Mouse (Mus musculus): ENCODE measurements around the gene Tln2.

The Tln2 gene

GRCm38 (mm10) chr9:67559603-67560002, at the start of gene Tln2:
Gene Tln2 (minus strand): TSS chr9:67559703.
- no peak for DNase-seq (ENCODE audit: low read depth)

GRCm38 (mm10) chr9:67609226-67609625, 49.7 kb upstream of the Tln2 start:
- DNase-seq (ENCODE audit: low read depth), result no peak

- DNase-seq (ENCODE audit: low read depth), result no peak
Observed at GRCm38 (mm10) chr9:67607786-67608366, 48.4 kb upstream of the Tln2 start.

GRCm38 (mm10) chr9:67607268-67607667, 47.8 kb upstream of the Tln2 start:
- DNase-seq (ENCODE audit: low read depth), result no peak

- no peak for DNase-seq (ENCODE audit: low read depth)
Observed at GRCm38 (mm10) chr9:67605867-67606435, 46.4 kb upstream of the Tln2 start.

- no peak for DNase-seq (ENCODE audit: low read depth)
Observed at GRCm38 (mm10) chr9:67604940-67605339, 45.4 kb upstream of the Tln2 start.

- no peak for DNase-seq (ENCODE audit: low read depth)
Observed at GRCm38 (mm10) chr9:67602347-67602746, 42.8 kb upstream of the Tln2 start.

GRCm38 (mm10) chr9:67595221-67595620, 35.7 kb upstream of the Tln2 start:
- DNase-seq (ENCODE audit: low read depth), result no peak

GRCm38 (mm10) chr9:67593469-67594141, 34.1 kb upstream of the Tln2 start:
- no peak for DNase-seq (ENCODE audit: low read depth)

- DNase-seq (ENCODE audit: low read depth), result no peak
Observed at GRCm38 (mm10) chr9:67592726-67593125, 33.2 kb upstream of the Tln2 start.

- DNase-seq (ENCODE audit: low read depth), result no peak
Observed at GRCm38 (mm10) chr9:67587111-67587510, 27.6 kb upstream of the Tln2 start.

GRCm38 (mm10) chr9:67586489-67586888, 27.0 kb upstream of the Tln2 start:
- no peak for DNase-seq (ENCODE audit: low read depth)

GRCm38 (mm10) chr9:67584871-67585270, 25.4 kb upstream of the Tln2 start:
- DNase-seq (ENCODE audit: low read depth), result no peak

- no peak for DNase-seq (ENCODE audit: low read depth)
Observed at GRCm38 (mm10) chr9:67581581-67582280, 22.2 kb upstream of the Tln2 start.

- no peak for DNase-seq (ENCODE audit: low read depth)
Observed at GRCm38 (mm10) chr9:67579541-67579940, 20.0 kb upstream of the Tln2 start.

GRCm38 (mm10) chr9:67574721-67575248, 15.3 kb upstream of the Tln2 start:
- no peak for DNase-seq (ENCODE audit: low read depth)

- DNase-seq (ENCODE audit: low read depth), result no peak
Observed at GRCm38 (mm10) chr9:67573683-67573979, 14.1 kb upstream of the Tln2 start.

GRCm38 (mm10) chr9:67572790-67573682, 13.5 kb upstream of the Tln2 start:
- no peak for DNase-seq (ENCODE audit: low read depth)

GRCm38 (mm10) chr9:67565801-67566258, 6.3 kb upstream of the Tln2 start:
- no peak for DNase-seq (ENCODE audit: low read depth)

- no peak for DNase-seq (ENCODE audit: low read depth)
Observed at GRCm38 (mm10) chr9:67549811-67550501, 9.5 kb downstream of the Tln2 start.

- no peak for DNase-seq (ENCODE audit: low read depth)
Observed at GRCm38 (mm10) chr9:67549332-67549731, 10.2 kb downstream of the Tln2 start.

All from c-Kit-positive CD71-positive TER-119-negative erythroid progenitor cells, embryonic 14.5 days (primary cell).